Mouse (Mus musculus): ENCODE measurements around the gene Siglecf.

The Siglecf gene

DNA sequence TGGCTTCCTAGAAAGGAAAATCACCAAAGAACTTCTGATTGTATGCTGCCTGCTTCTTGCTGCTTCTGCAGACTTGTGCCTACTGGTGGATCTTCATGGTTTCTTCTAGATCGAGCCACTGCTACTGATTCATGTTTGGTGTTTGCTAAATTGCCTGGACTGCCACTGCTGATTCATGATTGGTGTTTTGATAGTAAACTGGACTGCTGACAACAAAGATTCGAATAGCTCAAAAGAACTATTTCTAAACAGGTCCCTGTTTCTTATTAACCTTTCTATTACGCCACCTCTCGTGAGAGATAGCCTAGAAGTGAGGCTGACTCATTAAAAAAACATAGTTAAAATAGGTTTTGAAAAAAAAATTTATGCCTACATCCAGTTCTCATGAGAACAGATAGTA is 10.9 kb downstream of the Siglecf start:
- CTCF ChIA-PET = no interaction called here

DNA sequence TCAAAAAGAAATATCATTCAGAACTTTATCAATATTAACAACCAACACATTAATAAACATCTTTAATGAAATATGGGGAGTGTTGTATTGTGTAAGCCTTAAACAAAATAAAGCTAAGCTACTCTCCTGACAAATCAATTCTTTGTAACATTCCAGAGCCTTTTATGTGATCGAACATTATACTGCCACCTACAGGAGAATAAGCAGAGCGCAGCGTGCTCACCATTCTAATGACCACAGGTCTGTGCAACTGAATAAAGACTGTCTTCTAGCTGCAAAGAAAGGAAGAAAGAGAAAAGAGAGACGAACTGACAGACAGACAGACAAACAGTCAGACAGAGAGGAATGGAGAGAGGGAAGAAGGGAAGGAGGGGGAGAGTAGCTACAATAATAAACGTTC is 27.1 kb downstream of the Siglecf start:
- CTCF ChIA-PET = no interaction called here

DNA sequence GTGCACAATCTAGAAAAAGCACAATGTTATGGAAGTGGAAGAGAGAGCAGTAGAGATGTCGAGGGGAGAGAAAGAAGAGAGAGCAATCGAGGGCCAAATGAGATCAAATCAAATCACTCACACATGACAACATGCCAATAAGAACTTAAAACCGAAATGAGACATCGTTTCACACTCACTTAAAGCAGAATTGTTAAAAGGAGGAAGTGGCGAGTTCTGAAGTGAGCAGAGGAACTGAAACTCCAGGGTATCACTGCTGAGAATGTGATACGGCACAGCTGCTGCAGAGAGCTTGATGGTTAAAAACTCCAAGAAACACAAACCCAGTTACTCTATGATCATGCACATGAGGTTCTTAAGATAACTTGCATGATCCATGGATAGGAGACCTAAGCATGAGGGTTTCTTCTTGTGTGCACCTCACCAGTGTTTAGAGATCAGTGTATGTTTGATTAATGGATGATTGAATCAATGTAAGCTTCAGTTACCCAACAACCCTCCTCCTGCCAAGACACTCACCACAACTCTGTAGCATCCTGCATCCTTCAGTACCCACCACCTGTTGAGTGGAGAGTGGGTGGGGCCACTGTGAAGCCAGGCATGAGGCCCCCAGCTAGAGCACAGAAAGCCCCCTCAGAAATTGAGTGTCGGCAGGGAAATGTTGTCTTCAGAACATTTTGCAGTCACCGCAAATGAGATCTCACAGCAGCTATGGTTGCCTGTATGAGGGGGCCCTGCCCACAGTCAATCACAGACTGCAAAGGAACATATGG is 41.4 kb downstream of the Siglecf start:
- CTCF ChIA-PET = no interaction called here

DNA sequence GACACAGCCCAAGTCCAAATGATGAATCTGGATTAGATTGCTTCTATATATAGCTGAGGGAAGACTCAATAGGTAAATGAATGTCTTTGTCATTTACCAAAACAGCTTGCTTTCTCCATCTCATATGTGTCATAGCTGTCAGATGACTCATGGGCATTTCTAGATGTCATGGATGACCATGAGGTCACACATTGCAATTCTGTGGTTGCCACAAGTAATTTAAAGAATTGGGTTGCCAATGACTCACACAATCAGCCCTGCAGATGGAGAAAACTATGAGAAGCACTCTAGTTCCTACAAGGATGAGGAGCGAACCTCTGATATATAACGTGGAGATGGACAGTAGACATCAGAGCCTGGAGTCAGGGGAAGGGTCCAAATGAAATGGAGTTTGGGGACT is 48.4 kb downstream of the Siglecf start:
- CTCF ChIA-PET = interaction anchor here (0.7 kb wide), 1 partner anchor 45 kb away, joined by 4 read pairs; no protein-coding TSS in a partner anchor

DNA sequence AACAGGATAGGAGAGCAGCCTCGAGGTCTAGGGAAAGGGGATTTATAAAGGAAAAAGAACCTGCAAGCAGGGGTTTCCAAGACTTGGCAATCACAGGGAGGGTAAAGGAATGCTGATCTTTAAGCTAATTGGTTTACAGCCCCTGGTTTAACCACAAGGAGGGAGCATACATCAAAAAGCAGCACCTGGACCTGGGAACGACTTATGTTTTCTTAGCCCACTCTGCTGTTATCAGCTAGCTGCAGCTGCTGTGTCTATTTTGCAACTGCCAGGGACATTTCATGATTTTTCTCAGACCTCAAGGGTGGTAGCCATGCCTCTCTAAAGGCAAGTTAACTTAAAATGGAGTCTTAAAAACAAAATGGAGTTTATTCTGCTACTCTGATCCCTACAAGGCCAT is 51.6 kb downstream of the Siglecf start:
- CTCF ChIA-PET = interaction anchor here (0.5 kb wide), 1 partner anchor 8 kb away, joined by 3 read pairs; no protein-coding TSS in a partner anchor

DNA sequence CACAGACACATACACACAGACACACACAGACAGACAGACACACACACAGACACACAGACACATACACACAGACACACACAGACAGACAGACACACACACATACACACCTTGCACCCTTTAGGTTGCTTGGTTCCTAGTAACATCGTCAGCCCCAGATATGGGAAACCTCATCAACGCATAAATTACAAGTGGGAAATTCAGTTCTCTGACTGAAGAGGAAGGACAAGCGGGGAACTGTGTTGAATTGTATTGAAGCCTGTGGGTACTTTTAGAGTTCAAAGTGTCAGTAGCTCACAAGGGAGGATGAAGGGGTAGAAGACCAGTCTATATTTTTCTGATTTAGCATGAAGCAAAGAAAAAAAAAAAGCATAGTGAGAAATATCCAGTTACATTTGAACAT is 56.4 kb downstream of the Siglecf start:
- CTCF ChIA-PET = no interaction called here

DNA sequence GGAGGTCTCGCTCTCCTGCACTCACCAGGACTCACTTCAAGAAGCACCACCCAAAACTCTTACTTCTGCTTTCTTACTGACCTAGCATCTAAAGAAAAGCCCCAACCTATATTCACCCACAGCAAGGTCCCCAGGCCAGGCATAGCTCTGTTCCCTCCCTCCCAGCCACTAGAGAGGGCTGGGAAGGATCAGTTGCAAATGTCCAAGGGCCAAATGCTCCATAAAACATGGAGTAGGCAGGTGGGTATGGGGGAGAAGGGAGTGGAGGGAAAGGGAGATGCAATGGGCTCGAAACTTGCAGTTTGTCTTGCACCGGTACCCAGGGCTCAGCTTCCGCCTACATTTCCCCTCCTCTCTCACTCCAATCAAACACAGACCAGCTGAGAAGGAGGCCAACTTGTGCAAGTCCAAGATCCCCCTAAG is 57.0 kb downstream of the Siglecf start, which contains the start of gene Siglecg:
Siglecg (plus strand) TSS at position 74 of the 423 bp plus-strand sequence.
- CTCF ChIA-PET = no interaction called here

DNA sequence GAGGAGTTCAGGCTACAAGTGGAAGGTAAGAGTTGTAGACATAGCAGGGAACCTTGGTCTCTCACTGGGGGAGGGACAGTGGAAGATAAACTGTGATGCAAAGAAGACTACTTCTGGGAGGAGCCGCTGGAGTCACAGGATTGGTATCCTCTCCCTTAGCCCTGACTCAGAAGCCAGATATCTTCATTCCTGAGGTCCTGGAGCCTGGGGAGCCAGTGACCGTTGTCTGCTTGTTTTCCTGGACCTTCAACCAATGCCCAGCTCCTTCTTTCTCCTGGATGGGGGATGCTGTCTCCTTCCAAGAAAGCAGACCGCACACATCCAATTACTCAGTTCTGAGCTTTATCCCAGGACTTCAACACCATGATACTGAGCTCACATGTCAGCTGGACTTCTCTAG is 57.9 kb downstream of the Siglecf start:
- CTCF ChIA-PET = interaction anchor here (0.7 kb wide), 1 partner anchor 8 kb away, joined by 5 read pairs; no protein-coding TSS in a partner anchor
